Mouse (Mus musculus): Measurements from ENCODE around the gene Abcb4.

GRCm38 (mm10) chr5:8943836-8944235 is 50.3 kb downstream of the Abcb4 start:
- TF ChIP-seq POLR2A (IDR thresholded peaks at IDR 0.05; ENCODE audit: low read depth, low read length) = no peak
- no peak for TF ChIP-seq CTCF (IDR thresholded peaks at IDR 0.05; ENCODE audit: extremely low read depth, insufficient read depth, insufficient read length, insufficient replicate concordance)
